Mouse (Mus musculus): ENCODE data around the gene Stk17b.
A peak's percentile ranks its signal among the peaks of the same experiment; 100 is the strongest.

The Stk17b gene

DNA sequence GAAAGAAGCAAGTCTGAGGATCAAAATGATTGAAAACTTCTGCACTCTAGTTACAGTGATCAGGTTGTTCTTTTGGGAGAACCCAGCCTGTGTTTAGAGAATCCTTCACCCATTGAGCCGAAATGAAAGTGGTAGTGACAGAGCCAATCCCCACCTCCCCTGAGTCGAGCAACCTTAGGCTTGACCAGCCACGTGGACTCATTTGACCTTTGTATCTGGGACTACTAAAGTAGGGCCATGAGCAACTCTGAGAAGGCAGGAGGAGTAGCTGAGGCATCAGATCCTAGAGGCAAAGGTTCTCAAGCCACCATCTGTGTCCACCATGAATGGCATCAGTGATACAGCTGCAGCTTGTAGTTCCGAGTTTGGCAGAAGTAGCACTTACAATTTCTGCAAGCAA lies 10.6 kb upstream of the Stk17b start:
- Histone ChIP-seq H3K27me3 (ENCODE audit: insufficient read depth, low read length) (no peaks in the 10 kb centered on the region), H3K9me3 (ENCODE audit: low read length) (peaks cover 21% of the 10 kb centered on the region), H3K4me3 (replicated peaks; ENCODE audit: low read length) (no peak overlapping the region), H3K4me1 (replicated peaks; ENCODE audit: low read depth, low read length) (no peaks in the 10 kb centered on the region), H3K36me3 (ENCODE audit: insufficient read depth, low read length) (no peaks in the 10 kb centered on the region)
- TF ChIP-seq NANOG (IDR thresholded peaks at IDR 0.05; ENCODE audit: borderline replicate concordance, low read length), result no peak
- no peak for TF ChIP-seq CTCF (conservative IDR thresholded peaks at IDR 0.05; ENCODE audit: low read length)
- TF ChIP-seq POU5F1 (IDR thresholded peaks at IDR 0.05; ENCODE audit: borderline replicate concordance, low read length), result no peak

DNA sequence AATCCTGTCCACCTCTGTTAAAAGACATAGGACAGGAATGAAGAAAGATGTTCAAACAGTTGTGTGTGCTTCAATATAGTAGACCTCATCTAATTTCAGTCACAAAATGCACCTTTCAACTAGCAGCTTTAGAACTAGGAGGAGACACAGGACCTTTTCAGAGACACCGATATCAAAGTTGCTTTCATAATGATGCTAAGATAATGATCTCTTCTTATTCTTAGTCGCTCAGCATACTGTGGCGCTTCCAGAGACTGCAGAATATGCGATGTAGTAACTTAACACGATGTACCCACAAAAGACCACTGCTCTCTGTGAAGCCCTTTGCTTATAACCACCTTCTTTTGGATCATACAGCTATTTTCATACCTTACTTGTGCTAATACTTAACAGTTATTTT lies 10.1 kb upstream of the Stk17b start:
- TF ChIP-seq CTCF (conservative IDR thresholded peaks at IDR 0.05; ENCODE audit: low read length) (no peak), NANOG (IDR thresholded peaks at IDR 0.05; ENCODE audit: borderline replicate concordance, low read length) (no peak), POU5F1 (IDR thresholded peaks at IDR 0.05; ENCODE audit: borderline replicate concordance, low read length) (no peak)
- Histone ChIP-seq H3K27me3 (ENCODE audit: insufficient read depth, low read length) (no peaks in the 10 kb centered on the region), H3K36me3 (ENCODE audit: insufficient read depth, low read length) (no peaks in the 10 kb centered on the region), H3K4me1 (replicated peaks; ENCODE audit: low read depth, low read length) (no peaks in the 10 kb centered on the region), H3K9me3 (ENCODE audit: low read length) (peaks cover 21% of the 10 kb centered on the region), H3K4me3 (replicated peaks; ENCODE audit: low read length) (no peak overlapping the region)

DNA sequence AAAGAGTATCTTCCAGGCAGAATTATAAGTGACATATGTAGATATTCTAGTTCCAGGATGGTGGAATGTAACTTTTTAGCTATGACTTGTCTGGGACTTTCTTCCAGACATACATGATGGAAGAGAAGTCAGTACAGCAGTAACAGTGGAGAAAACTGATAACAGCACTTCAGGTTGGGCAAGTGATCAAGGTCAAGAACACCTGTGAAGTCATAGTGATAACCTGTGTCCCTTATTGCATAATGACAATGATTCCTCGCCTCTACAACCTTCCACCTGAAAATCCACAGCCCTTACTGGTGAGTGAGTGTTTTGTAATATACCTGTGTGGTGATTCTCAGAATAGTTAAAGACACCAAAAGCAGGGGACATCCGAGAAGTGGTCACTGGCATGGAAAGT lies 9.3 kb upstream of the Stk17b start:
- no peaks in the 10 kb centered on the region for H3K36me3 ChIP-seq (ENCODE audit: insufficient read depth, low read length)
- H3K4me1 ChIP-seq (replicated peaks; ENCODE audit: low read depth, low read length), result no peaks in the 10 kb centered on the region
- H3K4me3 ChIP-seq (replicated peaks; ENCODE audit: low read length), result no peak overlapping the region
- TF ChIP-seq POU5F1 (IDR thresholded peaks at IDR 0.05; ENCODE audit: borderline replicate concordance, low read length), result no peak
- no peak for TF ChIP-seq CTCF (conservative IDR thresholded peaks at IDR 0.05; ENCODE audit: low read length)
- TF ChIP-seq NANOG (IDR thresholded peaks at IDR 0.05; ENCODE audit: borderline replicate concordance, low read length), result no peak
- H3K27me3 ChIP-seq (ENCODE audit: insufficient read depth, low read length), result no peaks in the 10 kb centered on the region
- peaks cover 21% of the 10 kb centered on the region for H3K9me3 ChIP-seq (ENCODE audit: low read length)

DNA sequence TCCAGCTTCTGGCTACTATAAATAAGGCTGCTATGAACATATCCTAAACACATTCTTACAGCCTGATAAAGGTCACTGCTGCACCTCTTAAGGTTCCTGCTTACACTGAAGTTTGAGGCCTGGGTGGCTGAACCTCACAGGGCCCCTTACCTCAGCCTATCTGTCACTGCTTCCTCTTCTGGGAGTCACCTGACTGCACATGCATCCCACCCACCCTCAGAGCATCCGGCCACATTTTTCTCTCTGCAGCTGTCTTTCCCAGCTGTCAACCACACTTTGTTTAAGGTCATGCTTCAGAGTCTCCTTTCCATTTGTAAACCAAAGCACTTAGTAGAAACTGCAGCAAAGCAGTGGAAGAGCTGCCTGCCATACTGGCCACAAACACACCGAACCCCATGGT lies 6.3 kb upstream of the Stk17b start:
- TF ChIP-seq CTCF (conservative IDR thresholded peaks at IDR 0.05; ENCODE audit: low read length) (no peak), POU5F1 (IDR thresholded peaks at IDR 0.05; ENCODE audit: borderline replicate concordance, low read length) (no peak), NANOG (IDR thresholded peaks at IDR 0.05; ENCODE audit: borderline replicate concordance, low read length) (no peak)
- Histone ChIP-seq H3K36me3 (ENCODE audit: insufficient read depth, low read length) (no peaks in the 10 kb centered on the region), H3K27me3 (ENCODE audit: insufficient read depth, low read length) (no peaks in the 10 kb centered on the region)

DNA sequence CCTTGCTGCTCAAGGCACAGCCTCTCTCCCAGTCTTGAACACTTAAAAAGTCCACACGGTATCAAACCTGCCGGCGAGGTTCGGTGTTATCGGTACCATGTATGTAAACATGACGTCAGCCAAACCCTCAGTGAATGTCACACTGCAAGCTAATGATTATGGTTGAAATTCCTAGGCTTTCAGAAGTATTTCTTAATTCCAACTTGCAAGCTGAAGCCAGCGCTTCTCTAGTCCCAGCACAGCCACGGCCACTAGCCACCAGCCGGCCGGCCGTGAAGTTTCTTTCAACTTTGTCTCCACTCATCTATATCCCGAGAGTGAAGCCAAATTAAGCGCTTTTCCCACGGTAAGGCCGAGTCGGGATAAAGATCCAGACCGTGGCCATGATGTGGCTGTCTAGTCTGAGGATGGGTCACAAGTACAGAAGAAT lies 718 bp downstream of the Stk17b start:
- TF ChIP-seq CTCF (conservative IDR thresholded peaks at IDR 0.05; ENCODE audit: low read length), result no peak
- H3K4me1 ChIP-seq (replicated peaks; ENCODE audit: low read depth, low read length), result peaks cover 8% of the 10 kb centered on the region; the same call in 1 of the 2 replicates
- H3K9me3 ChIP-seq (ENCODE audit: low read length), result no peaks in the 10 kb centered on the region
- H3K4me3 ChIP-seq (replicated peaks; ENCODE audit: low read length), result peak overlapping the region; percentile 93
- no peaks in the 10 kb centered on the region for H3K27me3 ChIP-seq (ENCODE audit: insufficient read depth, low read length)
- H3K36me3 ChIP-seq (ENCODE audit: insufficient read depth, low read length), result no peaks in the 10 kb centered on the region

More for the DNA sequence above, 6.3 kb upstream of the Stk17b start:
- no peaks in the 10 kb centered on the region for H3K4me1 ChIP-seq (replicated peaks; ENCODE audit: low read depth, low read length)
- no peak overlapping the region for H3K4me3 ChIP-seq (replicated peaks; ENCODE audit: low read length)
- H3K9me3 ChIP-seq (ENCODE audit: low read length), result peaks cover 14% of the 10 kb centered on the region

DNA sequence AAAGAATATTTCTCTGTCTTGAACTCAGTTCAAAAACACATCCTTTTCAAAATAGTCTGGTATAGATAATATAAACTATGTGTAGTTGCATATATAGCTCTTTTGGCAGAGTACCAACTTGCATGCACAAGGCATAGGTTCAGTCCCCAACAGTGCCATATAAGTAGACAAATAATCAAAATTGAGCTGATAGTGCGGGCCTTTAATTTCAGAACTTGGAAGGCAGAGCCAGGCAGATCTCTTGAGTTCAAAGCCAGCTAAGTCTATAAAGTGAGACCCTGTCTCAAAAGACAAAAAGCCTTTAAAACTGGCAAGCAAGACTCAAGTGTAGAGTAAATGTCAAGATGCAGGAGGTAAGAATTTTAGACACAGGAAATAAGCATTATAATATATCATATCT lies 2.1 kb downstream of the Stk17b start:
- Histone ChIP-seq H3K27me3 (ENCODE audit: insufficient read depth, low read length) (no peaks in the 10 kb centered on the region), H3K4me1 (replicated peaks; ENCODE audit: low read depth, low read length) (peaks cover 8% of the 10 kb centered on the region; the same call in 1 of the 2 replicates), H3K9me3 (ENCODE audit: low read length) (no peaks in the 10 kb centered on the region), H3K36me3 (ENCODE audit: insufficient read depth, low read length) (no peaks in the 10 kb centered on the region), H3K4me3 (replicated peaks; ENCODE audit: low read length) (no peak overlapping the region)
- TF ChIP-seq CTCF (conservative IDR thresholded peaks at IDR 0.05; ENCODE audit: low read length), result no peak
- no peak for TF ChIP-seq POU5F1 (IDR thresholded peaks at IDR 0.05; ENCODE audit: borderline replicate concordance, low read length)
- TF ChIP-seq NANOG (IDR thresholded peaks at IDR 0.05; ENCODE audit: borderline replicate concordance, low read length), result no peak

DNA sequence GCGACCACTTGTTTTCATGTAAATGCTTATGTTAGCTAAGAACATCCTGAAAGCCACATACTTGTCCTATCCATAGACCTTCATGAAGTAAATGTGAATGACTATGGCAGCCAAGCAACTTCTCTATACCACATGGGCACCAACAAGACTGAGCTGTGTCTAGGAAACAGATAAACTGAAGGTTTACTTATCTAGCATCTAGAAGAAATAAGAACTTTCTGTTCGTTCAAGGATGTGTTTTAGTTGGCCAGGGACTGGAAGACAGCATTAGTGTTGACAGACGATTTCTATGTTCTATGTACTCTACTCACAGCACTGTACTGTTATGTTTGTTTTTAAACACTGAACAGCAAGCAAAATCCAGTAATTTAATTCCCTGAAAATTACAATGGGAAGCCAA lies 2.9 kb downstream of the Stk17b start:
- H3K9me3 ChIP-seq (ENCODE audit: low read length), result no peaks in the 10 kb centered on the region
- H3K27me3 ChIP-seq (ENCODE audit: insufficient read depth, low read length), result no peaks in the 10 kb centered on the region
- H3K36me3 ChIP-seq (ENCODE audit: insufficient read depth, low read length), result no peaks in the 10 kb centered on the region
- TF ChIP-seq NANOG (IDR thresholded peaks at IDR 0.05; ENCODE audit: borderline replicate concordance, low read length) (no peak), POU5F1 (IDR thresholded peaks at IDR 0.05; ENCODE audit: borderline replicate concordance, low read length) (no peak)
- H3K4me1 ChIP-seq (replicated peaks; ENCODE audit: low read depth, low read length), result peaks cover 8% of the 10 kb centered on the region; the same call in 1 of the 2 replicates
- no peak overlapping the region for H3K4me3 ChIP-seq (replicated peaks; ENCODE audit: low read length)

DNA sequence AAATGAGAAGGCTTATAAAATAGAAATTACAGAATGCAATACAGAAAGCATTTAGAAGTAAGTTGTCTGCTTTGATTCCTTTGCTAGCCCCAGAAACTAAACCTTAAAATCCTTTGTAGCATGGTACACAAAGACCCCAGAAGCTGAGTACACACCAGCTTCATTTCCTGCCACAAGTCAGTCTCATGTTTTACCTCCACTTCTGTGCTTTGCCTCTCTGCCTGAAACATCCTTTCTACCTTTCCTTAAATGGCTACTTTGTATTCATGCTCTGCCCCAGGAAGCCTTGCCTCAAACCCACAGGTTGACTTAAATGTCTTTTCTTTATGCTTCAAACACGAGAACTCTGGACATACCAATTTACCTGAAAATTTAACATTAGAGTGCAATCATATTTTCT lies 3.7 kb downstream of the Stk17b start:
- Histone ChIP-seq H3K36me3 (ENCODE audit: insufficient read depth, low read length) (no peaks in the 10 kb centered on the region), H3K9me3 (ENCODE audit: low read length) (no peaks in the 10 kb centered on the region), H3K27me3 (ENCODE audit: insufficient read depth, low read length) (no peaks in the 10 kb centered on the region), H3K4me1 (replicated peaks; ENCODE audit: low read depth, low read length) (peaks cover 8% of the 10 kb centered on the region; the same call in 1 of the 2 replicates), H3K4me3 (replicated peaks; ENCODE audit: low read length) (no peak overlapping the region)
- TF ChIP-seq NANOG (IDR thresholded peaks at IDR 0.05; ENCODE audit: borderline replicate concordance, low read length) (no peak), POU5F1 (IDR thresholded peaks at IDR 0.05; ENCODE audit: borderline replicate concordance, low read length) (no peak), CTCF (conservative IDR thresholded peaks at IDR 0.05; ENCODE audit: low read length) (no peak)

DNA sequence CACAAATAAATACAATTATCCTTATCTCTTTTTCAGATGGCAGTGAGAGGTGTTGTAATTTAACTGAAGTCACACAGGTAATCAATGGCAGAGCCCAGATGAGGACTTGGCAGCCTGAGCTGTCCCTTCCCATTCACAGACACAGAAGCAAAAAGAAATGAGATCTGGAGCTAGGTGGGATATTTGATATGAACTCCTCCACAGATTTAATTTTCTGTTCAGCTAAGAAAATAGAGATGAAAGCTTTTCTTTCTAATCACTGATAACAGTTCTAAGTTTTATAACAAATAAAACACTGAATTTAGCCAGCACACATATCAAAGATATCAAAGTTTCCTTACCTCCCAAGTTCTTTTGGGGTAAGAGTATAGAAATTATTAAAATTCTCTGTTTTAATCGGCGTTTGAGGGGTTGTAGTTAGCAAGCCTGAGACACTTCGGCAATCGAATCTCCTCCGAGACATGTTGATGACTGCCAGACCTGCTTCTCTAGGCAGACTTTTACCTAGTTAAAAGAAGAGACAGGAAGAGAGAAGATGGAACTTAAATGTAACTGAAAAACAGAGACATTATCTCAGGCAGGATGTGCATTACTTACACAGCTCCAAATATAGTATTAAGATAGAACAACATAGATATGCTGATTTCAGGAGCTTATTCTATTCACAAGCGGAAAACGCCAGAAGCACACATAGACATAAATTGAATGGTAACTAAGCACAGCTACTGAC lies 8.7 kb downstream of the Stk17b start:
- no peaks in the 10 kb centered on the region for H3K4me1 ChIP-seq (replicated peaks; ENCODE audit: low read depth, low read length)
- no peaks in the 10 kb centered on the region for H3K9me3 ChIP-seq (ENCODE audit: low read length)
- TF ChIP-seq CTCF (conservative IDR thresholded peaks at IDR 0.05; ENCODE audit: low read length), result no peak
- no peak for TF ChIP-seq POU5F1 (IDR thresholded peaks at IDR 0.05; ENCODE audit: borderline replicate concordance, low read length)
- no peak for TF ChIP-seq NANOG (IDR thresholded peaks at IDR 0.05; ENCODE audit: borderline replicate concordance, low read length)
- H3K36me3 ChIP-seq (ENCODE audit: insufficient read depth, low read length), result peaks cover 3% of the 10 kb centered on the region; the same call in 1 of the 2 replicates
- H3K27me3 ChIP-seq (ENCODE audit: insufficient read depth, low read length), result no peaks in the 10 kb centered on the region
- H3K4me3 ChIP-seq (replicated peaks; ENCODE audit: low read length), result no peak overlapping the region

Measured in E14TG2a.4 (cell line).